Mouse (Mus musculus) heart, postnatal 0 days (tissue): ENCODE results near the gene Lcn8. TPM values are rescaled to one million over a fixed set of nuclear protein-coding genes. Genes with fewer than 3 reads are reported as not detected.

Source experiments
- ATAC-seq: fragments of 200-750 bp; cut with Nextera tagmentation; 2 replicates; pipeline ENCODE4 v1.8.0; 2017; ENCODE audit warnings: low read depth, moderate number of reproducible peaks, moderate library complexity; ENCODE audit not compliant: insufficient read depth
- DNase-seq: peaks from one replicate; pipeline ENCODE4 v3.0.0-alpha.2; 2016; ENCODE audit warnings: low spot score
- H3K27ac ChIP-seq: fragments of 300-500 bp; sonication (generic); 2 replicates; pipeline ENCODE4 v1.5.1; 2014; ENCODE audit warnings: low read depth, mild to moderate bottlenecking
- H3K27me3 ChIP-seq: fragments of 300-500 bp; sonication (generic); 2 replicates; pipeline ENCODE4 v1.6.1; 2014; ENCODE audit warnings: low read length, mixed read lengths; ENCODE audit not compliant: control insufficient read depth, insufficient read depth
- H3K36me3 ChIP-seq: fragments of 300-500 bp; sonication (generic); replicated peaks from 2 replicates; pipeline ENCODE4 v1.6.1; 2014; ENCODE audit warnings: low read length, mixed read lengths; ENCODE audit not compliant: control insufficient read depth, insufficient read depth
- H3K4me1 ChIP-seq: fragments of 300-500 bp; sonication (generic); 2 replicates; pipeline ENCODE4 v1.6.1; 2014; ENCODE audit warnings: antibody characterized with exemption; ENCODE audit not compliant: control insufficient read depth, insufficient read depth
- H3K4me2 ChIP-seq: fragments of 300-500 bp; sonication (generic); 2 replicates; pipeline ENCODE4 v1.6.1; 2014; ENCODE audit warnings: low read depth, mild to moderate bottlenecking, low read length, moderate library complexity
- H3K4me3 ChIP-seq: fragments of 300-500 bp; sonication (generic); 2 replicates; pipeline ENCODE4 v1.5.1; 2014; ENCODE audit warnings: low read depth, low read length
- H3K9ac ChIP-seq: fragments of 300-500 bp; sonication (generic); replicated peaks from 2 replicates; pipeline ENCODE4 v1.6.1; 2014; ENCODE audit warnings: low read depth, low read length, mixed read lengths
- H3K9me3 ChIP-seq: fragments of 300-500 bp; sonication (generic); replicated peaks from 2 replicates; pipeline ENCODE4 v1.6.1; 2016; ENCODE audit warnings: low read length; ENCODE audit not compliant: control insufficient read depth
- CTCF ChIP-seq: IDR thresholded peaks from 2 replicates; pipeline ENCODE4 v1.5.1; 2016; ENCODE audit warnings: antibody characterized with exemption, control low read depth, low read depth
- EP300 ChIP-seq: IDR thresholded peaks from 2 replicates; pipeline ENCODE4 v1.6.1; 2016; ENCODE audit warnings: antibody characterized with exemption, low read depth
- WGBS: fragments of 180-500 bp; shearing (Covaris S2); extraction: QIAGEN DNeasy Blood & Tissue Kit; methylation state at CpG from one replicate; pipeline ENCODE4 v1.1.7; 2014; 5-methylcytosine and 5-hydroxymethylcytosine counted together
- polyA plus RNA-seq: library from polyadenylated mRNA; unstranded; fragments of >200 nt; fragmentation: Nextera tagmentation; extraction: Ambion mirVana; gene quantifications from 2 replicates; pipeline ENCODE4 v1.2.1, GENCODE M21; 2015
- total RNA-seq: library from RNA; depleted of rRNA; stranded (reverse); fragments of >200 nt; gene quantifications from 2 replicates; pipeline ENCODE4 v1.2.3, GENCODE M21; 2014; ENCODE audit warnings: low replicate concordance

Gene Lcn8
- total and polyA plus RNA-seq, 2 experiments from 2014 or later: not detected

DNA sequence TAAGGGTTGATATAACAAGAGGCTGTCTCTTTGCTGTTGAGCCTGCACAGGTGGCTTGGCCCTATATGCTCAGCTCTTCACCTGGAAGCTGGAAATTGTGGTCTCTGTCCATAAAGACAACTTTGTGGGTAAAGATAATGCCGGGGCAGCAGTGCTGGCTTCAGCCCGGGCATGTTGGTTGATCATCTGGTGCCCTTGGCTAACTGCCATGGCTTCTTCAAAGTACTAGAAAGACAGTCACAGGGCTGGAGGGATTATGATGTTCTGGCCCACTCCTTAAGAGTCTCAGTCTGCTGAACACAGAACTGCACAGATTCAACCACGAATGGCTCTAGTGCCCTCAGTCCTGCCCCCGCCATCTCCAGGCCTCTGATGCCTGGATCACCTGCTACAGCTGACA lies 4.3 kb downstream of the Lcn8 start:
- no peaks in the 10 kb centered on the region for H3K27me3 ChIP-seq
- TF ChIP-seq EP300 (no peak), CTCF (no peak)
- no peak overlapping the region for H3K4me2 ChIP-seq
- no peaks in the 10 kb centered on the region for H3K9me3 ChIP-seq
- 54% methylated on average over 4 of the region's 4 CpGs for WGBS
- ATAC-seq (no peak), DNase-seq (no peak)
- no peak overlapping the region for H3K27ac ChIP-seq
- no peaks in the 10 kb centered on the region for H3K36me3 ChIP-seq
- H3K9ac ChIP-seq: no peak overlapping the region
- no peaks in the 10 kb centered on the region for H3K4me1 ChIP-seq
- H3K4me3 ChIP-seq: no peak overlapping the region

DNA sequence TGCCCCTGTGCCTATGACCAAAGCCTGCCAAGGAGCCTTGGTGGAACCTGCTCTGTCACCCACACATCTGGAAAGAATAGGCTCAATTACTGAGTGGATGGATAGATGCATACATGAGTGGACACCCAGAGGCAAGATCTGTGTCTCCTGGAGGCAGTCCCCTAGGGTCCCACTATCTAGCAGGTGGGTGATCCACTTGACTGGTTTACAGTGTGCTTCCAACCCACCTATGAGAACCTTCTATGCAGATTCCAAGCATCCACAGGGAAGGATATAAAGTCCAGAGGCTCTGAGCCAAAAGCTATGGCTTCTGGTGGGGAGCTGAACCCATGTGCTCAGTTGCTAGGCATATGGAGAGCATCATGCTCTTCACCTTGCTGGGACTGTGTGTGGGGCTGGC lies 4.7 kb downstream of the Lcn8 start, which contains the start of gene Lcn5:
TSS of gene Lcn5 (plus strand) at position 301 of the 400 bp plus-strand sequence.
- Histone ChIP-seq H3K9me3 (no peaks in the 10 kb centered on the region), H3K27ac (no peak within 1 kb of the TSS), H3K4me1 (no peaks in the 10 kb centered on the region), H3K4me2 (no peak within 1 kb of the TSS), H3K36me3 (no peaks in the 10 kb centered on the region), H3K27me3 (no peaks in the 10 kb centered on the region), H3K4me3 (no peak within 1 kb of the TSS), H3K9ac (no peak within 1 kb of the TSS)
- no peak for ATAC-seq
- DNase-seq: no peak
- TF ChIP-seq CTCF (no peak), EP300 (no peak)

DNA sequence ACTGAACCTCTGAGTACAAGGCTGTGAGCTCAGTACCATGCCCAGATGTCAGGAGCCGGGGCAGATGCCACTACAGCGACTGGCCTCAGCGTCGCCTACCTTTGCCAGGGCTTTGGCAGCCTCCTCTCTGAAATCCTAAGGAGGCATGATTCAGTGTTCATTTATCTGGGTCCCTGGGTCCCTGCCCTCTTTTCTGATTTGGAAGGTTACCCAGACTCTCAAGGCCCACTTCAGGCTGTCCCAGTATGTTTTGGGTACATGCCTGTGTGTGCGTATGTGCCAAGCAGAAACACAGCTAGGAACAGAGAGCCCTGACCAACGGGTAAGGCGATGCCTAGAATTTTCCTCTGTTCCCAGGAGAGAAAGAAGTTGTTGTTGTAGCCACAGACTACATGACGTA lies 7.4 kb downstream of the Lcn8 start:
- Histone ChIP-seq H3K4me2 (no peak overlapping the region), H3K4me1 (no peaks in the 10 kb centered on the region), H3K36me3 (no peaks in the 10 kb centered on the region), H3K9ac (no peak overlapping the region), H3K4me3 (no peak overlapping the region), H3K9me3 (no peaks in the 10 kb centered on the region), H3K27me3 (no peaks in the 10 kb centered on the region), H3K27ac (no peak overlapping the region)
- DNase-seq (no peak), ATAC-seq (no peak)
- no peak for TF ChIP-seq CTCF
- no peak for TF ChIP-seq EP300
- WGBS: 85% methylated on average over 8 of the region's 8 CpGs

DNA sequence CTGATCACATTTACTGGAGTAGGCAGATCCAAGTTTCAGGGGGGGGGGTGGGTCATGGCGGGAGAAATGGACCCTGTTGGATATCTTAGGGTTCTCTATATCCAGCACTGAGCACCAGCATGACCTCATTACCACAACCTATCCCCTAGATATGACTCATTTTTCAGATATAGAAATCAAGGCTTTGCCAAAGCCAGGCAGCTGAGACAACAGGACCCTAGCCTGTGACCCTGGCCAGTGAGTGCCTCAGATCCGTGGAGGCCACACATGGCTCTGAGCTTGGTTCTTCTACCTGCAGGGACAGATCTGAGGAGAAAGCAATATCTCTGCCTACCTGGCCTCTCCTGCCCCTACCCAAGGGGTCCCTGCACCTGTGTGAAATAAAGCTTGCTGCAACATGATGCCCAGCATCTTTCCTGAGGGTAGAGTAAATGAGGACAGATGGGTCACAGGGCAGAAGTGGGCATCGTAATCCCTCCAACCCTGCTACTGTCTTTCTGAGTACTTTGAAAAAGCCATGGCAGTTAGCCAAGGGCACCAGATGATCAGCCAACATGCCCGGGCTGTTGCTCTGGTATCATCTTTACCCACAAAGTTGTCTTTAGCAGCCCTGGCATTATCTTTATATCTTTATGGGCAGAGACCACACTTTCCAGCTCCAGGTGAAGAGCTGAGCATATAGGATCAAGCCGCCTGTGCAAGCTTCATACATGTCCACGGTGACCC lies 8.5 kb downstream of the Lcn8 start:
- TF ChIP-seq CTCF: no peak
- TF ChIP-seq EP300: no peak
- Histone ChIP-seq H3K4me1 (no peaks in the 10 kb centered on the region), H3K9me3 (no peaks in the 10 kb centered on the region), H3K9ac (no peak overlapping the region), H3K36me3 (no peaks in the 10 kb centered on the region), H3K4me3 (no peak overlapping the region), H3K27me3 (no peaks in the 10 kb centered on the region), H3K4me2 (no peak overlapping the region), H3K27ac (no peak overlapping the region)
- ATAC-seq: no peak
- 67% methylated on average over 6 of the region's 6 CpGs for WGBS
- no peak for DNase-seq

DNA sequence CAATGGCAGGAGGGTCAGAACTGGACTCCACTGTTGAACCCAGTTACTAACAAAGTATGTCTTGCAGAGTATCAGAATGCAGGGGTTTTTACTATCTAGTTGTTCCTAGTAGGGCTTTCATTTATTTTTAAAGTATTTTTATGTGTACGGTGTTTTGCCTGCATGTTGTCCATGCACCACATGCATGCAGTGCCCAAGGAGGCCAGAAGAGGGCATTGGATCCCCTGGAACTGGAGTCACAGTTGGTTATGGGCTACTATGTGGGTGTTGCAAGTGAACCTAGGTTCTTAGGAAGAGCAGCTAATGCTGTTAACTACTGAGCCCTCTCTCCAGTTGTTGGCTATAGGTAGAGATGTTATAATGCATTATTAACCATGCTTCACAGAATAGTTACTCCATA lies 10.6 kb downstream of the Lcn8 start:
- no peaks in the 10 kb centered on the region for H3K36me3 ChIP-seq
- WGBS: 64% methylated on average over 1 of the region's 1 CpGs
- DNase-seq: peak; percentile 30

DNA sequence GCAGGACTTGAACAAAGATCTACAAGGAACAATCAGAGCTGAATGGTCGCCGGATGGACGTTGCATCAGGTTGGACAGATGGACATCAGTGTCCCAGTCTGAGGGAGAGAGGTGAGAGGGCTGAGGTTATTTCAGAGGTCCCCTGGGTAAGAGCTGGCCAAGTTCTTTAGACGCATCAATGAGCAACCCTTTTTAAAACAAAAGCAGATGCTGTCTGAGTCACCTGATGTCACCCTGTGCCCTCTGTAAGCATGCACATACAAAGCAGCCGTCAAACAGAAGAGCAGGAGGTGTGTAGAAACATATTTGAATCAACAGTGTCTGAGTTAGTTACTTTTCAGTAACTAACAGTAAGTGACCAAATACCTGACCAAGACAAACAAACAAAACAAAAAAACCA lies 11.2 kb downstream of the Lcn8 start:
- Histone ChIP-seq H3K36me3 (no peaks in the 10 kb centered on the region), H3K9me3 (no peaks in the 10 kb centered on the region), H3K4me3 (no peak overlapping the region), H3K27ac (no peak overlapping the region), H3K4me1 (no peaks in the 10 kb centered on the region), H3K27me3 (no peaks in the 10 kb centered on the region), H3K9ac (no peak overlapping the region), H3K4me2 (no peak overlapping the region)
- ATAC-seq (no peak), DNase-seq (no peak)
- WGBS: 78% methylated on average over 5 of the region's 5 CpGs
- no peak for TF ChIP-seq EP300
- no peak for TF ChIP-seq CTCF

More for the DNA sequence above, 10.6 kb downstream of the Lcn8 start:
- H3K4me1 ChIP-seq: no peaks in the 10 kb centered on the region
- H3K4me3 ChIP-seq: no peak overlapping the region
- H3K27ac ChIP-seq: no peak overlapping the region
- no peak for ATAC-seq
- TF ChIP-seq CTCF: peak; percentile 61
- no peak for TF ChIP-seq EP300
- H3K4me2 ChIP-seq: no peak overlapping the region
- H3K9me3 ChIP-seq: no peaks in the 10 kb centered on the region
- no peaks in the 10 kb centered on the region for H3K27me3 ChIP-seq
- H3K9ac ChIP-seq: no peak overlapping the region
